Mouse (Mus musculus) kidney, adult 2 months (tissue): Measurements from ENCODE around the gene H2-DMa.
A peak's percentile ranks its signal among the peaks of the same experiment; 100 is the strongest.

Experiments
- CTCF ChIP-seq: fragments of 200-500 bp; conservative IDR thresholded peaks from 2 replicates; pipeline ENCODE4 v1.5.1; 2011; ENCODE audit warnings: low read depth, mild to moderate bottlenecking, control low read depth, low read length, moderate library complexity, mixed read lengths; ENCODE audit not compliant: insufficient read depth, insufficient read length
- POLR2A ChIP-seq: fragments of 200-500 bp; IDR thresholded peaks from one replicate; pipeline ENCODE4 v1.6.1; 2011; ENCODE audit warnings: low read depth, low read length, control low read depth

DNA sequence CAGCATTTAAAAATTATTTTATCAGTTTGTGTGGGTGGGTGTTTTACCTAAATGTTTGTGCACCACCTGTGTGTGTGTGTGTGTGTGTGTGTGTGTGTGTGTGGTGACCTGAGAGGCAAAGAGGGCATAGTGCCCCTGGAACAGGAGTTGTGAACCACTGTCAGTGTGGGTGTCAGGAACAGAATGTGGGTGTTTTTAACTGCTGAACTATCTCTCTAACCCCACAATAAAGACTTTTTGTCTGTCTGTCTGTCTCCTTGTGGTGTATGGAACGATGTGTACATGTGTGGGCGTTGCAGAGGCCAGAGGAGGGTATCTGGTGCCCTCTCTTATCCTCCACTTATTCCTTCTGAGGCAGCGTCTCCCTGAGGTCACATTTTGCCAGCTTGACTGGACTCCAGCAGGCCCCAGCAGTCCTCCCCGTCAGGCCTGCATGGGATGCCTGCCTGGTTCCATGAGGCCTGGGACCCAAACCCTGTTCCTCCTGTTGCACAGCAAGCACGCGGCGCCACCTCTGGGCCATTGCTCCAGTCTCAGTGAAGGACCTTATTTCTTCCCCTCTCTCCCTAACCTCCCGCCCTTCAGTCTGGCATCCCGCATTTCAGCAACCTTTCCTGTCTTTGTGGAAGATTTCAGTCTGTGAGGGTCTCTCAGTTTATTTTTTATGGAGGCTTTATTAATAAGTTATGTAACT, 45.0 kb downstream of the H2-DMa start:
- TF ChIP-seq CTCF (peak; percentile 44; the same call in 1 of the 2 replicates), POLR2A (no peak)
